Mouse (Mus musculus) gastrocnemius, postnatal 10 days (tissue): ENCODE measurements around the gene Gm10717. TPM values are rescaled to one million over a fixed set of nuclear protein-coding genes. Genes with fewer than 3 reads are reported as not detected.
A peak's percentile ranks its signal among the peaks of the same experiment; 100 is the strongest.
"Not testable (repeated sequence)": the region's sequence is repeated elsewhere in the genome, so short reads cannot be mapped to it uniquely, and the experiment has no call there.

Experiments
- DNase-seq: peaks from one replicate; pipeline ENCODE4 v3.0.0; 2021; ENCODE audit warnings: mixed read lengths
- microRNA-seq, 2 experiments: library from miRNA; unstranded; fragments of <30 nt; microRNA quantifications; one replicate each; pipeline ENCODE4 v1.2.0; 2021
- total RNA-seq, 2 experiments: library from RNA; stranded (reverse); gene quantifications; 2 replicates each; pipeline ENCODE4 v1.2.3; 2021

The Gm10717 gene
- total RNA-seq, 2 experiments from 2014 or later, result not detected

DNA sequence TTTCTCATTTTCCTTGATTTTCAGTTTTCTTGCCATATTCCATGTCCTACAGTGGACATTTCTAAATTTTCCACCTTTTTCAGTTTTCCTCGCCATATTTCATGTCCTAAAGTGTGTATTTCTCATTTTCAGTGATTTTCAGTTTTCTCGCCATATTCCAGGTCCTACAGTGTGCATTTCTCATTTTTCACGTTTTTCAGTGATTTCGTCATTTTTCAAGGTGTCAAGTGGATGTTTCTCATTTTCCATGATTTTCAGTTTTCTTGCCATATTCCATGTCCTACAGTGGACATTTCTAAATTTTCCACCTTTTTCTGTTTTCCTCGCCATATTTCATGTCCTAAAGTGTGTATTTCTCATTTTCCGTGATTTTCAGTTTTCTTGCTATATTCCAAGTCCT, 436 bp downstream of the Gm10717 start:
- DNase-seq, result peak; percentile 58

DNA sequence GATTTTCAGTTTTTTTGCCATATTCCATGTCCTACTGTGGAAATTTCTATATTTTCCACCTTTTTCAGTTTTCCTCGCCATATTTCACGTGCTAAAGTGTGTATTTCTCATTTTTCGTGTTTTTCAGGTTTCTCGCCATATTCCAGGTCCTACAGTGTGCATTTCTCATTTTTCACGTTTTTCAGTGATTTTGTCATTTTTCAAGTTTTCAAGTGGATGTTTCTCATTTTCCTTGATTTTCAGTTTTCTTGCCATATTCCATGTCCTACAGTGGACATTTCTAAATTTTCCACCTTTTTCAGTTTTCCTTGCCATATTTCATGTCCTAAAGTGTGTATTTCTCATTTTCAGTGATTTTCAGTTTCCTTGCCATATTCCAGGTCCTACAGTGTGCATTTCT, 919 bp downstream of the Gm10717 start:
- peak; percentile 15 for DNase-seq

DNA sequence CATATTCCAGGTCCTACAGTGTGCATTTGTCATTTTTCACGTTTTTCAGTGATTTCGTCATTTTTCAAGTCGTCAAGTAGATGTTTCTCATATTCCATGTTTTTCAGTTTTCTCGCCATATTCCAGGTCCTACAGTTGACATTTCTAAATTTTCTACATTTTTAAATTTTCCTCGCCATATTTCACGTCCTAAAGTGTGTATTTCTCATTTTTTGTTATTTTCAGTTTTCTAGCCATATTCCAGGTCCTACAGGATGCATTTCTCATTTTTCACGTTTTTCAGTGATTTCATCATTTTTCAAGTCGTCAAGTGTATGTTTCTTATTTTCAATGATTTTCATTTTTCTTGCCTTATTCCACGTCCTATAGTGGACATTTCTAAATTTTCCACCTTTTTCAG, 1.5 kb downstream of the Gm10717 start:
- peak; percentile 24 for DNase-seq

DNA sequence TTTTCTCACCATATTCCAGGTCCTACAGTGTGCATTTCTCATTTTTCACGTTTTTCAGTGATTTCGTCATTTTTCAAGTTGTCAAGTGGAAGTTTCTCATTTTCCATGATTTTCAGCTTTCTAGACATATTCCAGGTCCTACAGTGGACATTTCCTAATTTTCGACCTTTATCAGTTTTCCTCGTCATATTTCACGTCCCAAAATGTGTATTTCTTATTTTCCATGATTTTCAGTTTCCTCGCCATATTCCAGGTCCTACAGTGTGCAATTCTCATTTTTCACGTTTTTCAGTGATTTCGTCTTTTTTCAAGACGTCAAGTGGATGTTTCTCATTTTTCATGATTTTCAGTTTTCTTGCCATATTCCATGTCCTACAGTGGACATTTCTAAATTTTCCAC, 2.0 kb downstream of the Gm10717 start:
- DNase-seq, result not testable (repeated sequence)

DNA sequence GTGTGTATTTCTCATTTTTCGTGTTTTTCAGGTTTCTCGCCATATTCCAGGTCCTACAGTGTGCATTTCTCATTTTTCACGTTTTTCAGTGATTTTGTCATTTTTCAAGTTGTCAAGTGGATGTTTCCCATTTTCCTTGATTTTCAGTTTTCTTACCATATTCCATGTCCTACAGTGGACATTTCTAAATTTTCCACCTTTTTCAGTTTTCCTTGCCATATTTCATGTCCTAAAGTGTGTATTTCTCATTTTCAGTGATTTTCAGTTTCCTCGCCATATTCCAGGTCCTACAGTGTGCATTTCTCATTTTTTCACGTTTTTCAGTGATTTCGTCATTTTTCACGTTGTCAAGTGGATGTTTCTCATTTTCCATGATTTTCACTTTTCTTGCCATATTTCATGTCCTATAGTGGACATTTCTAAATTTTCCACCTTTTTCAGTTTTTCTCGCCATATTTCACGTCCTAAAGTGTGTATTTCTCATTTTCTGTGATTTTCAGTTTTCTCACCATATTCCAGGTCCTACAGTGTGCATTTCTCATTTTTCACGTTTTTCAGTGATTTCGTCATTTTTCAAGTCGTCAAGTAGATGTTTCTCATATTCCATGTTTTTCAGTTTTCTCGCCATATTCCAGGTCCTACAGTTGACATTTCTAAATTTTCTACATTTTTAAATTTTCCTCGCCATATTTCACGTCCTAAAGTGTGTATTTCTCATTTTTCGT, 4.2 kb downstream of the Gm10717 start:
- peak; percentile 37 for DNase-seq

DNA sequence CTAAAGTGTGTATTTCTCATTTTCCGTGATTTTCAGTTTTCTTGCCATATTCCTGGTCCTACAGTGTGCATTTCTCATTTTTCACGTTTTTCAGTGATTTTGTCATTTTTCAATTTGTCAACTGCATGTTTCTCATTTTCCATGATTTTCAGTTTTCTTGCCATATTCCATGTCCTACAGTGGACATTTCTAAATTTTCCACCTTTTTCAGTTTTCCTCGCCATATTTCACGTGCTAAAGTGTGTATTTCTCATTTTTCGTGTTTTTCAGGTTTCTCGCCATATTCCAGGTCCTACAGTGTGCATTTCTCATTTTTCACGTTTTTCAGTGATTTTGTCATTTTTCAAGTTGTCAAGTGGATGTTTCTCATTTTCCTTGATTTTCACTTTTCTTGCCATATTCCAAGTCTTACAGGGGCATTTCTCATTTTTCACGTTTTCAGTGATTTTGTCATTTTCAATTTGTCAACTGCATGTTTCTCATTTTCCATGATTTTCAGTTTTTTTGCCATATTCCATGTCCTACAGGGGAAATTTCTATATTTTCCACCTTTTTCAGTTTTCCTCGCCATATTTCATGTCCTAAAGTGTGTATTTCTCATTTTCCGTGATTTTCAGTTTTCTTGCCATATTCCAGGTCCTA, 5.6 kb downstream of the Gm10717 start:
- not testable (repeated sequence) for DNase-seq

DNA sequence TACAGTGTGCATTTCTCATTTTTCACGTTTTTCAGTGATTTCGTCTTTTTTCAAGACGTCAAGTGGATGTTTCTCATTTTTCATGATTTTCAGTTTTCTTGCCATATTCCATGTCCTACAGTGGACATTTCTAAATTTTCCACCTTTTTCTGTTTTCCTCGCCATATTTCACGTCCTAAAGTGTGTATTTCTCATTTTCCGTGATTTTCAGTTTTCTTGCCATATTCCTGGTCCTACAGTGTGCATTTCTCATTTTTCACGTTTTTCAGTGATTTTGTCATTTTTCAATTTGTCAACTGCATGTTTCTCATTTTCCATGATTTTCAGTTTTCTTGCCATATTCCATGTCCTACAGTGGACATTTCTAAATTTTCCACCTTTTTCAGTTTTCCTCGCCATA, 9.1 kb downstream of the Gm10717 start, which contains the start of gene Gm17535:
Gene Gm17535 (plus strand): TSS at position 301 of the 400 bp plus-strand sequence.
- not testable (repeated sequence) for DNase-seq

DNA sequence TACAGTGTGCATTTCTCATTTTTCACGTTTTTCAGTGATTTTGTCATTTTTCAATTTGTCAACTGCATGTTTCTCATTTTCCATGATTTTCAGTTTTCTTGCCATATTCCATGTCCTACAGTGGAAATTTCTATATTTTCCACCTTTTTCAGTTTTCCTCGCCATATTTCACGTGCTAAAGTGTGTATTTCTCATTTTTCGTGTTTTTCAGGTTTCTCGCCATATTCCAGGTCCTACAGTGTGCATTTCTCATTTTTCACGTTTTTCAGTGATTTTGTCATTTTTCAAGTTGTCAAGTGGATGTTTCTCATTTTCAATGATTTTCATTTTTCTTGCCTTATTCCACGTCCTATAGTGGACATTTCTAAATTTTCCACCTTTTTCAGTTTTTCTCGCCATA, 11.4 kb downstream of the Gm10717 start, which contains the start of gene Gm10715:
Gene Gm10715 (plus strand): TSS at position 301 of the 400 bp plus-strand sequence.
- not testable (repeated sequence) for DNase-seq

DNA sequence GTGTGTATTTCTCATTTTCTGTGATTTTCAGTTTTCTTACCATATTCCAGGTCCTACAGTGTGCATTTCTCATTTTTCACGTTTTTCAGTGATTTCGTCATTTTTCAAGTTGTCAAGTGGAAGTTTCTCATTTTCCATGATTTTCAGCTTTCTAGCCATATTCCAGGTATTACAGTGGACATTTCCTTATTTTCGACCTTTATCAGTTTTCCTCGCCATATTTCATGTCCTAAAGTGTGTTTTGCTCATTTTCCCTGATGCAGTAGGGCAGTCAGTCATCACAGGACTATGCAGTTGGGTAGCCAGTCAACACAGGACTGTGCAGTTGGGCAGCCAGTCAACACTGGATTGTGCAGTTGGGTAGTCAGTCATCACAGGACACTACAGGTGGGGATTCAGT, 12.9 kb downstream of the Gm10717 start:
- not testable (repeated sequence) for DNase-seq

Small RNA genes within 50 kb of the gene (microRNA-seq; reads per million reads assigned to microRNA genes)
- gene Mir101c, result 0 reads per million in 2 experiments

Other genes starting within 250 kb of the Gm10717 start
- gene Gm10722, start 24.5 kb upstream of the Gm10717 start, total RNA-seq, result not detected
- gene Gm11168, start 22.1 kb upstream of the Gm10717 start, total RNA-seq, result not detected
- not detected for gene Gm10721, start 12.3 kb upstream of the Gm10717 start, total RNA-seq
- gene Gm10720, start 9.8 kb upstream of the Gm10717 start, total RNA-seq, result not detected
- gene Gm10719, start 8.0 kb upstream of the Gm10717 start, total RNA-seq, result 1 to 10 TPM in 1 of 2 experiments, not detected in 1; 1.3 TPM
- gene Gm10718, start 1.9 kb upstream of the Gm10717 start, total RNA-seq, result 1 to 10 TPM in 1 of 2 experiments, under 1 TPM in 1; 0.94 to 1.6 TPM
- gene Gm17535, start 9.2 kb downstream of the Gm10717 start, total RNA-seq, result not detected
- gene Gm10715, start 11.5 kb downstream of the Gm10717 start, total RNA-seq, result not detected